Mouse (Mus musculus) midbrain, embryonic 14.5 days (tissue): ENCODE results near the gene Ehd1. TPM values are rescaled to one million over a fixed set of nuclear protein-coding genes. Genes with fewer than 3 reads are reported as not detected.

Experiments
- microRNA counts: library from miRNA; unstranded; fragments of <30 nt; microRNA quantifications from one replicate; lab custom pipeline; 2016
- microRNA-seq: library from miRNA; unstranded; fragments of <30 nt; microRNA quantifications from one replicate; pipeline ENCODE4, GENCODE M21; 2016
- polyA plus RNA-seq: library from polyadenylated mRNA; unstranded; fragments of >200 nt; fragmentation: Nextera tagmentation; extraction: Ambion mirVana; gene quantifications from 2 replicates; pipeline ENCODE4 v1.2.1, GENCODE M21; 2014

Gene Ehd1
- polyA plus RNA-seq, 1 experiment from 2014 or later: 75.0 TPM

MicroRNA genes within 50 kb of the gene (microRNA counts, 519-probe panel; counts per million panel counts)
- not detected for microRNA mmu-miR-192 (lab: Ali Mortazavi, UCI)

Small RNA genes within 50 kb of the gene (microRNA-seq; reads per million reads assigned to microRNA genes)
- gene Mir192: 107 reads per million, percentile 57 among the genes with 10 or more reads in this experiment
- gene Mir194-2: 106 reads per million, percentile 57 among the genes with 10 or more reads in this experiment
- gene Mir6989: not detected

Other genes with a start within 250 kb of the Ehd1 start
- 28.8 and 33.6 TPM in 2 replicates for gene Syvn1, start 230.1 kb upstream of the Ehd1 start, polyA plus RNA-seq
- 72.9 and 73.0 TPM in 2 replicates for gene Mrpl49, start 218.9 kb upstream of the Ehd1 start, polyA plus RNA-seq
- 602 and 698 TPM in 2 replicates for gene Fau, start 218.9 kb upstream of the Ehd1 start, polyA plus RNA-seq
- gene Znhit2, start 215.5 kb upstream of the Ehd1 start, polyA plus RNA-seq: 32.4 and 37.9 TPM in 2 replicates
- 43.7 and 57.6 TPM in 2 replicates for gene Tm7sf2, start 208.4 kb upstream of the Ehd1 start, polyA plus RNA-seq
- gene Vps51, start 199.5 kb upstream of the Ehd1 start, polyA plus RNA-seq: 86.1 and 86.7 TPM in 2 replicates
- not detected in 2 replicates for gene Tmem262, start 196.7 kb upstream of the Ehd1 start, polyA plus RNA-seq
- 0.92 and 1.6 TPM in 2 replicates for gene Gm28374, start 194.5 kb upstream of the Ehd1 start, polyA plus RNA-seq
- gene Zfpl1, start 191.8 kb upstream of the Ehd1 start, polyA plus RNA-seq: 85.5 and 90.6 TPM in 2 replicates
- 4.7 and 8.6 TPM in 2 replicates for gene Cdca5, start 191.7 kb upstream of the Ehd1 start, polyA plus RNA-seq
- gene AC131692.1, start 182.3 kb upstream of the Ehd1 start, polyA plus RNA-seq: not detected in 2 replicates
- gene Naaladl1, start 170.9 kb upstream of the Ehd1 start, polyA plus RNA-seq: 0.31 and 0.49 TPM in 2 replicates
- 45.8 and 56.6 TPM in 2 replicates for gene Sac3d1, start 158.1 kb upstream of the Ehd1 start, polyA plus RNA-seq
- gene Snx15, start 148.4 kb upstream of the Ehd1 start, polyA plus RNA-seq: 49.8 and 67.4 TPM in 2 replicates
- 0.25 TPM in 1 of 2 replicates, not detected in the other for gene Batf2, start 135.7 kb upstream of the Ehd1 start, polyA plus RNA-seq
- gene Arl2, start 135.2 kb upstream of the Ehd1 start, polyA plus RNA-seq: 104 and 145 TPM in 2 replicates
- not detected in 2 replicates for gene Majin, start 92.3 kb upstream of the Ehd1 start, polyA plus RNA-seq
- not detected in 2 replicates for gene Gpha2, start 50.3 kb upstream of the Ehd1 start, polyA plus RNA-seq
- 117 and 142 TPM in 2 replicates for gene Ppp2r5b, start 40.9 kb upstream of the Ehd1 start, polyA plus RNA-seq
- 13.7 and 15.4 TPM in 2 replicates for gene Atg2a, start 35.1 kb upstream of the Ehd1 start, polyA plus RNA-seq
- 0.43 and 1.3 TPM in 2 replicates for gene Cdc42bpg, start 29.7 kb downstream of the Ehd1 start, polyA plus RNA-seq
- 54.8 and 55.4 TPM in 2 replicates for gene Men1, start 58.3 kb downstream of the Ehd1 start, polyA plus RNA-seq
- gene Map4k2, start 64.4 kb downstream of the Ehd1 start, polyA plus RNA-seq: 14.3 and 18.8 TPM in 2 replicates
- 99.6 and 125 TPM in 2 replicates for gene Sf1, start 87.0 kb downstream of the Ehd1 start, polyA plus RNA-seq
- gene Pygm, start 107.7 kb downstream of the Ehd1 start, polyA plus RNA-seq: 2.0 and 2.9 TPM in 2 replicates
- 32.9 and 58.5 TPM in 2 replicates for gene Rasgrp2, start 122.6 kb downstream of the Ehd1 start, polyA plus RNA-seq
- 54.1 and 105 TPM in 2 replicates for gene Nrxn2, start 142.0 kb downstream of the Ehd1 start, polyA plus RNA-seq